Mouse (Mus musculus) lung, postnatal 0 days (tissue): ENCODE data around the gene Ppfia3.
A peak's percentile ranks its signal among the peaks of the same experiment; 100 is the strongest.

Source experiments
- CTCF ChIP-seq: IDR thresholded peaks from 2 replicates; pipeline ENCODE4 v1.5.1; 2016; ENCODE audit warnings: antibody characterized with exemption, mild to moderate bottlenecking
- EP300 ChIP-seq: IDR thresholded peaks from 2 replicates; pipeline ENCODE4 v1.6.1; 2016; ENCODE audit warnings: antibody characterized with exemption, mild to moderate bottlenecking, control low read depth

DNA sequence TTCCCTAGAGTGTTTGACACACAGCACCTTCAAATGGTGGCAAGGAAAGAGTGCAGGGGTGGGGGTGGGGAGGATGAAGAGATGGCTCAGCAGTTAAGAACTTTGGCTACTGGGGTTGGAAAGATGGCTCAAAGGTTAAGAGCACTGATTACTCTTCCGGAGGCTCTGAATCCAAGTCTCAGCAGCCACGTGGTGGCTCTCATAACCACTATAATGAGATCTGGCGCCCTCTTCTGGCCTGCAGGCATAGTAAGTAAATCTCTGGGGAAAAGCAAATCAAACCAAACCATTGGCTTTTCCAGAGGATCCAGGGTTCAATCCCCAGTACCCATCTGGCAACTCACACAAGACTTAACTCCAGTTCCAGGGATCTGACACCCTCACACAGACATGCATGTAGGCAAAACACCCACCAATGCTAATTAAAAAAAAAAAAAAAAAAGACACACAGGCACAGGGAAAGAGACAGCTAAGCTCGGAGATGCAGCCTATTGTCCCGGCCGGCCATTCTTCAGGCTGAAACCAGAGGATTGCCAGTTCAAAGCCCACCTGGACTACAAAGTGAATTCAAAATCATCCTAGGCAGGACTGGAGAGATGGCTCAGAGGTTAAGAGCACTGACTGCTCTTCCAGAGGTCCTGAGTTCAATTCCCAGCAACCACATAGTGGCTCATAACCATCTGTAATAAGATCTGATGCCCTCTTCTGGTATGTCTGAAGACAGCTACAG, 36.9 kb upstream of the Ppfia3 start:
- TF ChIP-seq CTCF (peak; percentile 78), EP300 (no peak)
